Mouse (Mus musculus): ENCODE results near the gene Heatr6. TPM values are rescaled to one million over a fixed set of nuclear protein-coding genes. Genes with fewer than 3 reads are reported as not detected.

Gene Heatr6
- polyA plus RNA-seq, 1 experiment from 2014 or later, result 14.7 TPM

- Histone ChIP-seq H3K4me3 (ENCODE audit: control insufficient read depth in 1 of 2, insufficient read depth in 1 of 2, low read depth in 1 of 2, low read length in 2 of 2) (no peak overlapping the region), H3K4me2 (ENCODE audit: low read length) (no peak overlapping the region), H3K4me1 (ENCODE audit: control insufficient read depth in 2 of 2, insufficient read depth in 2 of 2, low read length in 2 of 2) (no peaks in the 10 kb centered on the region), H3K27ac (replicated peaks in 1 of 2; ENCODE audit: control insufficient read depth in 1 of 2, insufficient read depth in 1 of 2, low read depth in 2 of 2, low read length in 2 of 2) (no peak overlapping the region), H3K9ac (ENCODE audit: low read length) (no peak overlapping the region), H3K36me3 (ENCODE audit: control insufficient read depth, insufficient read depth, low read length) (no peaks in the 10 kb centered on the region), H3K9me3 (ENCODE audit: control insufficient read depth, low read length) (no peaks in the 10 kb centered on the region), H3K27me3 (ENCODE audit: control insufficient read depth, insufficient read depth, low read length) (peaks cover 24% of the 10 kb centered on the region)
- 17% methylated on average over 5 of the region's 5 CpGs for WGBS
- ATAC-seq (ENCODE audit: insufficient number of reproducible peaks, insufficient read depth, low FRiP score, low read depth), result no peak
Observed at GRCm38 (mm10) chr11:83739241-83739640, 14.3 kb upstream of the Heatr6 start.

- Histone ChIP-seq H3K27ac (replicated peaks in 1 of 2; ENCODE audit: control insufficient read depth in 1 of 2, insufficient read depth in 1 of 2, low read depth in 2 of 2, low read length in 2 of 2) (no peak overlapping the region), H3K4me1 (ENCODE audit: control insufficient read depth in 2 of 2, insufficient read depth in 2 of 2, low read length in 2 of 2) (no peaks in the 10 kb centered on the region), H3K4me3 (ENCODE audit: control insufficient read depth in 1 of 2, insufficient read depth in 1 of 2, low read depth in 1 of 2, low read length in 2 of 2) (no peak overlapping the region), H3K9me3 (ENCODE audit: control insufficient read depth, low read length) (no peaks in the 10 kb centered on the region), H3K4me2 (ENCODE audit: low read length) (no peak overlapping the region), H3K27me3 (ENCODE audit: control insufficient read depth, insufficient read depth, low read length) (peaks cover 36% of the 10 kb centered on the region), H3K36me3 (ENCODE audit: control insufficient read depth, insufficient read depth, low read length) (no peaks in the 10 kb centered on the region), H3K9ac (ENCODE audit: low read length) (no peak overlapping the region)
- no peak for ATAC-seq (ENCODE audit: insufficient number of reproducible peaks, insufficient read depth, low FRiP score, low read depth)
- WGBS, result 68% methylated on average over 4 of the region's 4 CpGs
Observed at GRCm38 (mm10) chr11:83740443-83740991, 13.0 kb upstream of the Heatr6 start.

- ATAC-seq (ENCODE audit: insufficient number of reproducible peaks, insufficient read depth, low FRiP score, low read depth), result no peak
- 45% methylated on average over 5 of the region's 5 CpGs for WGBS
- H3K27me3 ChIP-seq (ENCODE audit: control insufficient read depth, insufficient read depth, low read length), result peaks cover 43% of the 10 kb centered on the region
- H3K9me3 ChIP-seq (ENCODE audit: control insufficient read depth, low read length), result no peaks in the 10 kb centered on the region
- H3K36me3 ChIP-seq (ENCODE audit: control insufficient read depth, insufficient read depth, low read length), result no peaks in the 10 kb centered on the region
- H3K4me3 ChIP-seq (ENCODE audit: control insufficient read depth in 1 of 2, insufficient read depth in 1 of 2, low read depth in 1 of 2, low read length in 2 of 2), result no peak overlapping the region
- H3K4me2 ChIP-seq (ENCODE audit: low read length), result no peak overlapping the region
- H3K4me1 ChIP-seq (ENCODE audit: control insufficient read depth in 2 of 2, insufficient read depth in 2 of 2, low read length in 2 of 2), result no peaks in the 10 kb centered on the region
- H3K9ac ChIP-seq (ENCODE audit: low read length), result no peak overlapping the region
- H3K27ac ChIP-seq (replicated peaks in 1 of 2; ENCODE audit: control insufficient read depth in 1 of 2, insufficient read depth in 1 of 2, low read depth in 2 of 2, low read length in 2 of 2), result no peak overlapping the region
Observed at GRCm38 (mm10) chr11:83741841-83742240, 11.7 kb upstream of the Heatr6 start.

GRCm38 (mm10) chr11:83742731-83743355, 10.7 kb upstream of the Heatr6 start:
- H3K9ac ChIP-seq (ENCODE audit: low read length), result no peak overlapping the region
- H3K36me3 ChIP-seq (ENCODE audit: control insufficient read depth, insufficient read depth, low read length), result no peaks in the 10 kb centered on the region
- no peak overlapping the region for H3K27ac ChIP-seq (replicated peaks in 1 of 2; ENCODE audit: control insufficient read depth in 1 of 2, insufficient read depth in 1 of 2, low read depth in 2 of 2, low read length in 2 of 2)
- H3K9me3 ChIP-seq (ENCODE audit: control insufficient read depth, low read length), result no peaks in the 10 kb centered on the region
- H3K4me1 ChIP-seq (ENCODE audit: control insufficient read depth in 2 of 2, insufficient read depth in 2 of 2, low read length in 2 of 2), result no peaks in the 10 kb centered on the region
- no peak for ATAC-seq (ENCODE audit: insufficient number of reproducible peaks, insufficient read depth, low FRiP score, low read depth)
- no peak overlapping the region for H3K4me2 ChIP-seq (ENCODE audit: low read length)
- 69% methylated on average over 9 of the region's 9 CpGs for WGBS
- H3K27me3 ChIP-seq (ENCODE audit: control insufficient read depth, insufficient read depth, low read length), result peaks cover 44% of the 10 kb centered on the region
- H3K4me3 ChIP-seq (ENCODE audit: control insufficient read depth in 1 of 2, insufficient read depth in 1 of 2, low read depth in 1 of 2, low read length in 2 of 2), result no peak overlapping the region

GRCm38 (mm10) chr11:83743525-83743924, 10.0 kb upstream of the Heatr6 start:
- H3K27me3 ChIP-seq (ENCODE audit: control insufficient read depth, insufficient read depth, low read length), result peaks cover 50% of the 10 kb centered on the region
- H3K4me1 ChIP-seq (ENCODE audit: control insufficient read depth in 2 of 2, insufficient read depth in 2 of 2, low read length in 2 of 2), result no peaks in the 10 kb centered on the region
- no peak overlapping the region for H3K27ac ChIP-seq (replicated peaks in 1 of 2; ENCODE audit: control insufficient read depth in 1 of 2, insufficient read depth in 1 of 2, low read depth in 2 of 2, low read length in 2 of 2)
- H3K36me3 ChIP-seq (ENCODE audit: control insufficient read depth, insufficient read depth, low read length), result no peaks in the 10 kb centered on the region
- no peak overlapping the region for H3K4me3 ChIP-seq (ENCODE audit: control insufficient read depth in 1 of 2, insufficient read depth in 1 of 2, low read depth in 1 of 2, low read length in 2 of 2)
- no peak for ATAC-seq (ENCODE audit: insufficient number of reproducible peaks, insufficient read depth, low FRiP score, low read depth)
- no peaks in the 10 kb centered on the region for H3K9me3 ChIP-seq (ENCODE audit: control insufficient read depth, low read length)
- WGBS, result 80% methylated on average over 3 of the region's 3 CpGs
- no peak overlapping the region for H3K9ac ChIP-seq (ENCODE audit: low read length)
- H3K4me2 ChIP-seq (ENCODE audit: low read length), result no peak overlapping the region

- H3K36me3 ChIP-seq (ENCODE audit: control insufficient read depth, insufficient read depth, low read length), result no peaks in the 10 kb centered on the region
- no peak overlapping the region for H3K4me3 ChIP-seq (ENCODE audit: control insufficient read depth in 1 of 2, insufficient read depth in 1 of 2, low read depth in 1 of 2, low read length in 2 of 2)
- 50% methylated on average over 4 of the region's 4 CpGs for WGBS
- H3K27me3 ChIP-seq (ENCODE audit: control insufficient read depth, insufficient read depth, low read length), result peaks cover 58% of the 10 kb centered on the region
- H3K27ac ChIP-seq (replicated peaks in 1 of 2; ENCODE audit: control insufficient read depth in 1 of 2, insufficient read depth in 1 of 2, low read depth in 2 of 2, low read length in 2 of 2), result no peak overlapping the region
- no peak overlapping the region for H3K9ac ChIP-seq (ENCODE audit: low read length)
- no peak for ATAC-seq (ENCODE audit: insufficient number of reproducible peaks, insufficient read depth, low FRiP score, low read depth)
- no peak overlapping the region for H3K4me2 ChIP-seq (ENCODE audit: low read length)
- no peaks in the 10 kb centered on the region for H3K9me3 ChIP-seq (ENCODE audit: control insufficient read depth, low read length)
- no peaks in the 10 kb centered on the region for H3K4me1 ChIP-seq (ENCODE audit: control insufficient read depth in 2 of 2, insufficient read depth in 2 of 2, low read length in 2 of 2)
Observed at GRCm38 (mm10) chr11:83746152-83746551, 7.3 kb upstream of the Heatr6 start.

- Histone ChIP-seq H3K4me3 (ENCODE audit: control insufficient read depth in 1 of 2, insufficient read depth in 1 of 2, low read depth in 1 of 2, low read length in 2 of 2) (no peak within 1 kb of the TSS), H3K9ac (ENCODE audit: low read length) (no peak within 1 kb of the TSS), H3K27me3 (ENCODE audit: control insufficient read depth, insufficient read depth, low read length) (peaks cover 54% of the 10 kb centered on the region), H3K27ac (replicated peaks in 1 of 2; ENCODE audit: control insufficient read depth in 1 of 2, insufficient read depth in 1 of 2, low read depth in 2 of 2, low read length in 2 of 2) (no peak within 1 kb of the TSS), H3K9me3 (ENCODE audit: control insufficient read depth, low read length) (no peaks in the 10 kb centered on the region), H3K4me1 (ENCODE audit: control insufficient read depth in 2 of 2, insufficient read depth in 2 of 2, low read length in 2 of 2) (no peaks in the 10 kb centered on the region), H3K4me2 (ENCODE audit: low read length) (no peak within 1 kb of the TSS), H3K36me3 (ENCODE audit: control insufficient read depth, insufficient read depth, low read length) (no peaks in the 10 kb centered on the region)
- WGBS, result 58% methylated on average over 5 of the region's 5 CpGs
- ATAC-seq (ENCODE audit: insufficient number of reproducible peaks, insufficient read depth, low FRiP score, low read depth), result no peak
Observed at GRCm38 (mm10) chr11:83746681-83747080, 6.8 kb upstream of the Heatr6 start, which contains the start of gene Wfdc21. Wfdc21 (plus strand) TSS chr11:83746940.
